Mouse (Mus musculus) limb, embryonic 15.5 days (tissue): Measurements from ENCODE around the gene Snrpn. TPM values are rescaled to one million over a fixed set of nuclear protein-coding genes. Genes with fewer than 3 reads are reported as not detected.
"Not testable (repeated sequence)": the region's sequence is repeated elsewhere in the genome, so short reads cannot be mapped to it uniquely, and the experiment has no call there.

Source experiments
- ATAC-seq: fragments of 200-750 bp; cut with Nextera tagmentation; 2 replicates; pipeline ENCODE4 v1.8.0; 2017; ENCODE audit warnings: low read depth, moderate TSS enrichment; ENCODE audit not compliant: insufficient number of reproducible peaks, low FRiP score, low TSS enrichment
- H3K27ac ChIP-seq: fragments of 300-500 bp; sonication (generic); 2 replicates; pipeline ENCODE4 v1.5.1; 2015; ENCODE audit warnings: moderate library complexity, mild to moderate bottlenecking, inconsistent platforms
- H3K27me3 ChIP-seq: fragments of 300-500 bp; sonication (generic); 2 replicates; pipeline ENCODE4 v1.6.1; 2015; ENCODE audit warnings: inconsistent platforms
- H3K36me3 ChIP-seq: fragments of 300-500 bp; sonication (generic); 2 replicates; pipeline ENCODE4 v1.6.1; 2015; ENCODE audit warnings: inconsistent platforms
- H3K4me1 ChIP-seq: fragments of 300-500 bp; sonication (generic); 2 replicates; pipeline ENCODE4 v1.6.1; 2015; ENCODE audit warnings: inconsistent platforms
- H3K4me2 ChIP-seq: fragments of 300-500 bp; sonication (generic); 2 replicates; pipeline ENCODE4 v1.6.1; 2015; ENCODE audit warnings: mild to moderate bottlenecking, inconsistent platforms
- H3K4me3 ChIP-seq: fragments of 300-500 bp; sonication (generic); 2 replicates; pipeline ENCODE4 v1.5.1; 2015; ENCODE audit warnings: mild to moderate bottlenecking, inconsistent platforms
- H3K9ac ChIP-seq: fragments of 300-500 bp; sonication (generic); 2 replicates; pipeline ENCODE4 v1.6.1; 2015; ENCODE audit warnings: inconsistent platforms
- H3K9me3 ChIP-seq: fragments of 300-500 bp; sonication (generic); 2 replicates; pipeline ENCODE4 v1.6.1; 2016; ENCODE audit warnings: inconsistent platforms
- WGBS: fragments of 180-500 bp; shearing (Covaris S2); methylation state at CpG from one replicate; pipeline ENCODE4 v1.1.7; 2015; 5-methylcytosine and 5-hydroxymethylcytosine counted together
- polyA plus RNA-seq: library from polyadenylated mRNA; unstranded; fragments of >200 nt; fragmentation: Nextera tagmentation; extraction: Ambion mirVana; gene quantifications from 2 replicates; pipeline ENCODE4 v1.2.1, GENCODE M21; 2015

The Snrpn gene
- 23.3 and 25.4 TPM in 2 replicates for polyA plus RNA-seq

- Histone ChIP-seq H3K4me2 (no peak within 1 kb of the TSS), H3K27me3 (no peaks in the 10 kb centered on the region), H3K27ac (no peak within 1 kb of the TSS), H3K9ac (no peak within 1 kb of the TSS), H3K4me3 (no peak within 1 kb of the TSS), H3K4me1 (no peaks in the 10 kb centered on the region), H3K36me3 (no peaks in the 10 kb centered on the region), H3K9me3 (no peaks in the 10 kb centered on the region)
- WGBS = 55% methylated on average over 4 of the region's 4 CpGs
- no peak for ATAC-seq
These were observed at the start of gene Snrpn for GRCm38 (mm10) chr7:60139742-60140480. TSS of gene Snrpn (minus strand) at chr7:60140219.

- H3K36me3 ChIP-seq = no peaks in the 10 kb centered on the region
- H3K27me3 ChIP-seq = no peaks in the 10 kb centered on the region
- ATAC-seq = no peak
- no peak overlapping the region for H3K4me2 ChIP-seq
- H3K4me3 ChIP-seq = no peak overlapping the region
- H3K9me3 ChIP-seq = no peaks in the 10 kb centered on the region
- no peak overlapping the region for H3K9ac ChIP-seq
- H3K27ac ChIP-seq = no peak overlapping the region
- H3K4me1 ChIP-seq = no peaks in the 10 kb centered on the region
- 65% methylated on average over 5 of the region's 5 CpGs for WGBS
These were observed 30.5 kb upstream of the Snrpn start for GRCm38 (mm10) chr7:60170250-60171185.

GRCm38 (mm10) chr7:60125332-60125731 lies 14.7 kb downstream of the Snrpn start:
- H3K9ac ChIP-seq = no peak overlapping the region
- ATAC-seq = no peak
- 49% methylated on average over 7 of the region's 7 CpGs for WGBS
- H3K4me2 ChIP-seq = no peak overlapping the region
- H3K36me3 ChIP-seq = no peaks in the 10 kb centered on the region
- no peak overlapping the region for H3K4me3 ChIP-seq
- H3K4me1 ChIP-seq = no peaks in the 10 kb centered on the region
- no peaks in the 10 kb centered on the region for H3K9me3 ChIP-seq
- H3K27me3 ChIP-seq = no peaks in the 10 kb centered on the region
- H3K27ac ChIP-seq = no peak overlapping the region

GRCm38 (mm10) chr7:60123086-60123624 lies 16.9 kb downstream of the Snrpn start:
- not testable (repeated sequence) for H3K4me3 ChIP-seq, H3K9ac ChIP-seq, ATAC-seq, H3K36me3 ChIP-seq, H3K4me1 ChIP-seq, H3K4me2 ChIP-seq, H3K27me3 ChIP-seq, H3K27ac ChIP-seq, H3K9me3 ChIP-seq
- WGBS = 52% methylated on average over 3 of the region's 3 CpGs

- Histone ChIP-seq H3K27ac (no peak overlapping the region), H3K4me3 (no peak overlapping the region), H3K27me3 (no peaks in the 10 kb centered on the region), H3K9me3 (no peaks in the 10 kb centered on the region), H3K4me1 (no peaks in the 10 kb centered on the region), H3K36me3 (no peaks in the 10 kb centered on the region), H3K9ac (no peak overlapping the region), H3K4me2 (no peak overlapping the region)
- ATAC-seq = no peak
- 67% methylated on average over 2 of the region's 2 CpGs for WGBS
These were observed 17.5 kb downstream of the Snrpn start for GRCm38 (mm10) chr7:60122434-60123085.

- H3K4me2 ChIP-seq = no peak overlapping the region
- H3K36me3 ChIP-seq = no peaks in the 10 kb centered on the region
- H3K27ac ChIP-seq = no peak overlapping the region
- H3K9me3 ChIP-seq = no peaks in the 10 kb centered on the region
- no peaks in the 10 kb centered on the region for H3K27me3 ChIP-seq
- 49% methylated on average over 3 of the region's 3 CpGs for WGBS
- H3K9ac ChIP-seq = no peak overlapping the region
- no peak overlapping the region for H3K4me3 ChIP-seq
- H3K4me1 ChIP-seq = no peaks in the 10 kb centered on the region
- ATAC-seq = no peak
These were observed 42.7 kb downstream of the Snrpn start for GRCm38 (mm10) chr7:60097154-60097859.

- no peaks in the 10 kb centered on the region for H3K9me3 ChIP-seq
- H3K4me2 ChIP-seq = no peak overlapping the region
- no peak overlapping the region for H3K9ac ChIP-seq
- H3K36me3 ChIP-seq = no peaks in the 10 kb centered on the region
- no peak for ATAC-seq
- no peaks in the 10 kb centered on the region for H3K27me3 ChIP-seq
- H3K27ac ChIP-seq = no peak overlapping the region
- 72% methylated on average over 2 of the region's 2 CpGs for WGBS
- H3K4me1 ChIP-seq = no peaks in the 10 kb centered on the region
- H3K4me3 ChIP-seq = no peak overlapping the region
These were observed 63.7 kb downstream of the Snrpn start for GRCm38 (mm10) chr7:60076301-60076700.

- no peak for ATAC-seq
- 72% methylated on average over 6 of the region's 6 CpGs for WGBS
- Histone ChIP-seq H3K4me2 (no peak overlapping the region), H3K27me3 (no peaks in the 10 kb centered on the region), H3K4me3 (no peak overlapping the region), H3K4me1 (no peaks in the 10 kb centered on the region), H3K27ac (no peak overlapping the region), H3K9ac (no peak overlapping the region), H3K9me3 (no peaks in the 10 kb centered on the region), H3K36me3 (no peaks in the 10 kb centered on the region)
These were observed 92.4 kb downstream of the Snrpn start for GRCm38 (mm10) chr7:60047481-60048201.

- Histone ChIP-seq H3K36me3 (no peaks in the 10 kb centered on the region), H3K27ac (no peak overlapping the region), H3K9me3 (no peaks in the 10 kb centered on the region), H3K4me1 (no peaks in the 10 kb centered on the region), H3K27me3 (no peaks in the 10 kb centered on the region), H3K4me3 (no peak overlapping the region), H3K4me2 (no peak overlapping the region), H3K9ac (no peak overlapping the region)
- no peak for ATAC-seq
- WGBS = 67% methylated on average over 3 of the region's 3 CpGs
These were observed 126.8 kb downstream of the Snrpn start for GRCm38 (mm10) chr7:60013186-60013585.

GRCm38 (mm10) chr7:60007727-60008360 lies 132.2 kb downstream of the Snrpn start:
- WGBS = 38% methylated on average over 3 of the region's 3 CpGs
- Histone ChIP-seq H3K9ac (no peak overlapping the region), H3K4me2 (no peak overlapping the region), H3K36me3 (no peaks in the 10 kb centered on the region), H3K4me1 (0 out of 2 replicates have a peak, but pooled peaks cover 6% of the 10 kb centered on the region), H3K9me3 (no peaks in the 10 kb centered on the region; the same call in 1 of the 2 replicates), H3K4me3 (no peak overlapping the region), H3K27me3 (no peaks in the 10 kb centered on the region), H3K27ac (no peak overlapping the region)
- no peak for ATAC-seq
